Mouse (Mus musculus): ENCODE data around the gene Thy1.

GRCm38 (mm10) chr9:44045884-44046272 lies 2.7 kb downstream of the Thy1 start:
- no peak for TF ChIP-seq MYOG (IDR thresholded peaks at IDR 0.05; ENCODE audit: control insufficient read depth in 1 of 3, insufficient read depth in 1 of 3, insufficient read length in 2 of 3, low read depth in 2 of 3)
- no peak for TF ChIP-seq POLR2A (IDR thresholded peaks at IDR 0.05; ENCODE audit: insufficient read length, low read depth)
- TF ChIP-seq USF1 (IDR thresholded peaks at IDR 0.05; ENCODE audit: low read depth), result no peak
- no peak for TF ChIP-seq POLR2AphosphoS2 (IDR thresholded peaks at IDR 0.05; ENCODE audit: insufficient read length, low read depth)
- TF ChIP-seq MYOD1 (IDR thresholded peaks at IDR 0.05; ENCODE audit: control insufficient read depth in 1 of 3, insufficient read length in 2 of 3, low read depth in 2 of 3), result no peak
- TF ChIP-seq SRF (IDR thresholded peaks at IDR 0.05; ENCODE audit: control insufficient read depth, insufficient read length, low read depth), result no peak
- TF ChIP-seq E2F4 (IDR thresholded peaks at IDR 0.05; ENCODE audit: insufficient read depth), result no peak
- TF ChIP-seq CEBPB (IDR thresholded peaks at IDR 0.05; ENCODE audit: insufficient read depth, poor library complexity, severe bottlenecking), result no peak
